Mouse (Mus musculus) lung, postnatal 36 days (tissue): ENCODE measurements around the gene Nptx2.

Experiments
- DNase-seq: peaks from one replicate; pipeline ENCODE4 v3.0.0; 2022; ENCODE audit warnings: mixed read lengths

Nptx2 gene

DNA sequence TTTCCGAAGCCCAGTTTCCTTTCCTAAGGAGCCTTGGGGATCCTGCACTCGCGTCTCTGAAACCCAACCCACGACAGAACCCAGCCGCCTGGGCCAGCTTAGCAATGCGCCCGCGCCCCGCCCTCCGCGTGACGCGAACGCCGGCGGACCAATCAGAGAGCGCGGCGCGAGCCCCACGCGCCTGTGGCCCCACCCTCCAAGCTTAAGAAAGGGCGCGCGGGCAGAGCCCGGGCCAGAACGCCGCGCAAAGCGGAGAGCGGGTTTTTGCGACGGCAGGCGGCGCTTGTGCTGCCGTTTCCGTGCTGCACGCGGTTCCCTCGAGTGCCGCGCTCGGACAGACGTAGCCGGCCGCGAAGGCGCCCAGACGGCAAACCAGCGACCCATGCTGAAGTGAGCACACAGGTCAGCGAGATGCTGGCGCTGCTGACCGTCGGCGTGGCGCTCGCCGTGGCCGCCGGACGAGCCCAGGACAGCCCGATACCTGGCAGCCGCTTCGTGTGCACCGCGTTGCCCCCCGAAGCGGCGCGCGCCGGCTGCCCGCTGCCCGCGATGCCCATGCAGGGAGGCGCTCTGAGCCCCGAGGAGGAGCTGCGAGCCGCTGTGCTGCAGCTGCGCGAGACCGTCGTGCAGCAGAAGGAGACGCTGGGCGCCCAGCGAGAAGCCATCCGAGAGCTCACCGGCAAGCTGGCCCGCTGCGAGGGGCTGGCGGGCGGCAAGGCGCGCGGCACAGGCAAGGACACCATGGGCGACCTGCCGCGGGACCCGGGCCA, at the start of gene Nptx2:
Gene Nptx2, plus strand, starts transcription at position 250 of the 770 bp plus-strand sequence.
- DNase-seq = peak; percentile 57

DNA sequence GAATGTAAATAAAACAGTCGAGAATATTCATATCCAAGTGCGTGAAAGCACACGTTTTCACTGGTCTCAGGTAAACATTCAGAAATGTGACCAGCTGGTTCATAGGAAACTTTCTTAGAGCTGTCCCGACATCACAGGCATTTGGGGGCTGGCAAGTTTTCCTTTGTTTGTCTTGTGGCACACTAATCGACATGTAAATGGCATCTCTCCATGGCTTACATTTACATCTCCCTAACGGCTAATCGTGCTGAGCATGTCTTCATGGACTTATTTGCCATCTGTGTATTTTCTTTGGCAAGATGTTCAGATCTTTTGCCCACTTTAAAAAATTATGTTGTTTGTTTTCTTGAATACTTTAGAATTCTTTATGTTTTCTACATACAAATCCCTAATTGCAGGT, 49.2 kb upstream of the Nptx2 start:
- DNase-seq = no peak

DNA sequence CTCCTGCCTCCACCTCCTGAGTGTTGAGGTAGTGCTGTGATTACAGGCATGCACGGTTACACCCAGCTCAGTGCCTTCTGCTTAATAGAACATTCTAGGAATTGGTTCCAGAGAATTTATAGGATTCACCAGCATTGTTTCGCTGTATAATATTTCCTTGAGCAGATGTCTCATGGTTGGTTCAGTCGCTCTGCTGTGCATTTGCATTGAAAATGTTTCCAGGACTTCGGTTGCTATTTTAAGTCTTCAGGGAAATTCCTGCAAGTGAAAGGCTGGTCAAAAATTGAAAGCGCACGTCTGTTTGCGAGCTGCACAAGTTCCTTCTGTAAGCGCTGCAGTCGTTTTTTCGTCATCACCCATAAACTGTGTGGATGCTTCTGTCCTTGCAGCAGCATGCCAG, 41.5 kb upstream of the Nptx2 start:
- no peak for DNase-seq

DNA sequence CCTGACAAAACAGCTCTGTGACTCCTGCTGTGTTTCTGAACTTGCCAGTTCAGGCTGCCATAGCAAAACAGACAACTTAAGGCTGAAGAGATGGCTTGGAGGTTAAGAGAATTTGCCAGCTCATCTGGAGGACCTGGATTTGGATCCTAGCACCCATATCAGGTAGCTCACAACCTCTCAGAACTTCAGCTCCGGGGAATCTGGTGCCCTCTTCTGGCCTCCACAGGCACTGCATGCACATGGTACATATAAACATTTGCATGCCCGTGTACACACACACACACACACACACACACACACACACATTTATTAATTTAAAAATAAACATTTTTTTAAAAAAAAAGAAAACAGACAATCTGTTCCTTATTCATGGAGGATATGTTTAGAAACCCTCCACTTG, 40.0 kb upstream of the Nptx2 start:
- DNase-seq = no peak

DNA sequence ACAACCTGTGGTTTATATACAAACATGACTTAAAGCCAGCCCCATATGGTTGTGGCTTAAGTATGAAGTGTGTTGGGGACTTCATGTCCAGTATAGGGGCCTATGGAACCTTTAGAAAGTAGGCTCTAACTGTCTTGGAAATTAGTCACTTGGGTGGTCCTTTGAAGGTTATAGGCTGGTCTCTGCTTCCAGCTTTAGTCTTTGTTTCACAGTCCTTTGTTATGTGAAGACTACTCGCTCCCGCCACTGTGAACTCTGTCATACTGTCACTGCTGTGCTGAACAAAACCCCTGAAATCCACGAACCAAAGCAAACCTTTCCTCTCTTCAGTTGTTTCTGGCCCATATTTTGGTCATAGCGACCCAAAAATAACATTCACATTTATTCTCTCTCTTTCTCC, 39.5 kb upstream of the Nptx2 start:
- DNase-seq = no peak

DNA sequence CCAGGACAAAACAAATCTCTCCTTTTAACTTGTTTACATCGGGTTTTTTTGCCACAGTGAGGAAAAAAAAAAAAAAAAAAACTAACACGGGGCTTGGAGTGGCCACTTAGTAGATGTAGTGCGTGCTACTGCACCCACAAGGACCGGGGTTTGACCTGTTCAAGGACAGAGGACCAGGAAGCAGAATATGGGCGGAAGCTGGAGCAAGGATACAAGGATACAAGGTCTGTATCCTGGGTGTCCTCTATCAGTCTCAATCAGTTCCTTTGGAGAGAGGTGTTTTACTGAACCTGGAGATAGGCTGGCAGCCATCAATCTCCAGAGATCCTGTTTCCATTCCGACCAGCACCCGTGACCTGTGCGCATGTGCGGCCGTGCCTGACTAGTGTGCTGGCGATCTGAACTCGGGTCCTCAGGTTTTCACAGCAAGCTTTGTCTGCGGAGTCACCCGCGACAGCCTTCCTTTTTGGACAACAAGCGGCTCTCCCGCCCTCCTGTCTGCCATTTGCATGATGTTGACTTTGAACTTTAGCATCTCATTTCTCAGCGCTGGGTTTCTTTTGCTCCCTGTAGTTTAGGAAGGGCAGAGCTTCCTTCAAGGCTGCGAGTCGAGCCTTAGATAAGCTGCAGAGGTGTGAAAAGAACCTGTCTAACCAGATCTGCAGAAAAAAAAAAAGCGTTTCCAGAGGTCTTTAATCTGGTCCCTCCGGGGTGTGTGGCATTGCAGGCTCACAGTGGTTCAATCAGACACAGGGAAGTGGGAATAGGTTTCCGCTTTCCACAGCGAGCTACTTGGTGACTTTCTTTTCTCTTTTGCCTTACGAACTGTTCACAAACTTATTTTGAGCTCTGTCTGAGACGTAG, 38.8 kb upstream of the Nptx2 start:
- DNase-seq = no peak

DNA sequence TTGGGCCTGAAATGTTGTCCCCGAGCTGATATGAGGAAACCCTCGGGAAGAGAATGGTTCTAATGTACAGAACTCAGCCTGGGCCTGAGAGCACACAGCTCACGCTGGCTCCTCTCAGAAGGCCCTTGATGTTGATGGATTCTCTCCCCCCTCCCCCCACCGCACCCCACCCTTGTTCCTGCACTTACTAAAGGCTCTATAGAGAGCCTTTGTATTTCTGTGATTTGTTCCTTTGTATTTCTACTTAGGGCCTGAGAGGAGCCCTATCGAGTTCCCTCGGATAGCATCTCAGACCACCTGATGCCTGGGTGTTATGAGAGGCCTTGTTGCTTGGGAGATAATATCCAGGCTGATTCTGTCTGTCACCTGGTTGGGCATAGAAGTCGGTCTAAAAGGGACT, 36.3 kb upstream of the Nptx2 start:
- DNase-seq = no peak

DNA sequence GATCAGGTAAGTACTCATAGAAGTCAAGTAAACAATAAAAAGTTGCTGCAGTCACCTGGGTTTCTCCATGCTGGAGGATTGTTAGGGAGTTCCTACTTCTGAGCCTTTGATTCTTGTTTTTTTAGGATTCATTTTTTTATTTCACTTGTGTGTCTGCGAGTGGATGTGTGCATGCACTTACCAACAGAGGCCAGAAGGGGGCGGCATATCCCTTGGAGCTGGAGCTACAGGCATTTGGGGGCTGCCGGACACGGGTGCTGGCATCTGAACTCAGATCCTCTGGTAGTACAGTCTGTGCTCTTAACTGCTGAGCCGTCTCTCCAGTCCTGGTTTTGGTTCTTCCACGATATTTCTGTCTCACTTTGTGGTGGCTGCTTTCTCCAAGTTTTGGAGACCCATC, 31.0 kb upstream of the Nptx2 start:
- no peak for DNase-seq

DNA sequence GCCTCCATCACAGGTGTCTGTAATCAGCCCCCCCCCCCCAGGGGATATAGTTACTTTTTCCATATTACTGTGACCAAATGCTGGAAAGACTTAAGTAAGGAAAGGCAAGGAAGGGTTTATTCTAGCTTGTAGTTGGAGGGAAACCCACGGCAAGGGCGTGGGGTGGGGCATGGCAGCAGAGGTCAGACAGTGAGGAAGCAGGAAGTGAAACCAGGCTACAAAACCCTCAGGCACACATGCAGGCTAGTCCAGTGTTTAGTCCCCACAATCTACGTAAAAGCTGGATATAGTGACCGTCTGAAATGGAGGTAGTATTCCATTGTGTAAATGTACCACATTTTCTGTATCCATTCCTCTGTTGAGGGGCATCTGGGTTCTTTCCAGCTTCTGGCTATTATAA, 30.5 kb upstream of the Nptx2 start:
- DNase-seq = no peak

DNA sequence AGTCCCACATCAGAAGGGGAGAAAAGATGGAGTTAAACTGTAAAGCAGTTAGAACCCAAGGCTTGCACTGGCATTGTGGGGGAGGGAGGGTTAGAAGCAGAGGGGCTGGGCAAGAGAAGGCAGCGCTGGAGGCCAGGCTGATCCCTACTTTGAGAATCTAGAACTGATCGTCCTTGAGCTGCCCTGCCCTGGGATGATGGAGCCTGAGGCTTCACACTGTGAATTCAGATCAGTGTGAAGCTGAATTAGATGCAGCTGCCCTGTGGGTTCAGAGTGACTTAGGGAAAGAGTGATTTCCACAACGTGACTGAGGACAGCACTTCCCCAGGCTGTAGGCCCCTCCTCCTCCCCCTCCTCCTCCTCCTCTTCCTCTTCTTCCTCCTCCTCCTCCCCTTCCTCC, 25.6 kb upstream of the Nptx2 start:
- DNase-seq = no peak

DNA sequence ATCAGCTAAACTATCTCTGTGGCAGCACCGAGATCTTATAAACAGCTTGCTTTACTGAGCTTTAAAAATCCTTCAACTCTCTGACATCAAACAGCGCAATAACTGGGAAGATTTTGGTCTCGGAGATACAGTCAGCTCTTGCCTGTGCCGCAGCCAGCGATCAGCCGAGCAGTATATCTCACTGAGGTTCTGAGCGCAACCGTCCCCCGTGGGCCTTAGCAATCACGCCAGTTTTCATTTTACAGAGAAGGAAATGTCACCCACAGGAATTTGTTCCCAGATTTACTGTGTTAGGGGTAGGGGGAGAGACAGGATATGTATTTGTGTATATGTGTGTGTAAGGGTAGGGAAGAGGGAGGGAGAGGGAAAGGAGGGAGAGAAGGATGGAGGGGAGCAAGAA, 20.9 kb upstream of the Nptx2 start:
- no peak for DNase-seq

DNA sequence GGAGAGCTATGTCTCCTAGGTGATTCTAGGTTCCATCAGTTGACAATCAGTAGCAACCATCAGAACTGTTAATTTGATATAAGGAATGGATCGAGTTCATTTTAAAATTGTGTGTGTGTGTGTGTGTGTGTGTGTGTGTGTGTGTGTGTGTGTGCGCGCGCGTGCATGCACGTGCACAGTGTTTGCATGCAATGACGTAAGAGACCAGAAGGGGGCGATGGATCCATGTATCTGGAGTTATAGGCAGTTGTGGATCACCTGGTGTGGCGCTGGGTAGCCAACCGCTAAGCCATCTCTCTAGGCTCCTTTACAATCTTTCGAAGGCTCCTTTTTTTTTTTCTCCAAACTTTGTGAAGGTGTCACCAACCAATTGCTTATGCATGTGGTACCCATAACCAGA, 16.6 kb upstream of the Nptx2 start:
- no peak for DNase-seq

DNA sequence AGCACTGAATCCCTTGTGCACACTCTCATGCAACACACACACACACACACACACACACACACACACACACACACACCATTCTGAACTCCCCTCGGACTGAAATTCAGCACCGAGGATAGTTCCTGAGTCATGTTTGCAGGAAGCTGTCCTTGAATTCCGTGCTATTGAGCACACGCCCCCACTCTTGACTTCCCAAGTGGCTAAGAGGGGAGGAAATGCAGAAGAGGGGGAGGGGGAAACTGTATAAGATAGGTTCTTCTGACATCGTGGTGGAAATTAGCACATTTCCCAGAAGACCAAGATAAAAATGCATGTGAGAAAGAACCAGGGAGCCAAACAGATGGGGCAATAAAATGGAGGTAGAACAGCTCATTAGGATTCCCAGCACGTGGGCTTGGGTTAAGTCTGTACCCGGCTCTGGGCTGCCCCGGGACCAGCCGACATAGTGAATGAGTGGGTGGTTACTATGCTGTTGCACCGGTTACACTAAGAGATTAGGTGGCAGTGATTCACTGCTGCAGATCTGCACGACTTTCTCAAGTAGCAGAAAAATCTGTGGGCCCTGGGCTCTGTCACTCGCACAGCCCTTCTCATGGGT, 2.9 kb upstream of the Nptx2 start:
- no peak for DNase-seq

DNA sequence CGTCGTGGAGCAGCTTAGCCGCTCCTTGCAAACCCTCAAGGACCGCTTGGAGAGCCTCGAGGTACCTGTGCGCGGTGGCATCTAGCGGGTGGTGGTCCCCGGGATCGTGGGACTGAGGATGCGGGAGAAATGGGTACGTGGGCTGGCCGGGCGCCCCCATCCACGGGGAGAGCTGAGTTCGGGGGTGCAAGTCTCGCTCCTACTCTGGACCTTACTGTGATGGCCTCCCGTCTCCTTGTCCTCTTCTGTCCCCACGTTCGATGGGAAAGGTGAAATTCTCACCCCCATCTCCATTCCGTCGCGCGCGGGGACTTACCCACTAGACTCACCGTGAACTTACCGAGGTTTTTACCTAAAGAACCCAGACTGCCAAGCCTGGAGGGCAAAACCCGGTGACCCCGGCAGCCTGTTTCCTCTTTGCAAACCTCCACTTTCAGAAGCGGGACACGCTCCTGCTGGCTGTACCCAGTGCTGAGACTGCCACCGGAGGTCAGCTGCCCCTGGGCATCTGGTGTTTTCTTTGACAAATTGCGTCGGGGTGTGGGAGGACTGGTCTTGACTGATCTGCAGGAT, 807 bp downstream of the Nptx2 start:
- no peak for DNase-seq

DNA sequence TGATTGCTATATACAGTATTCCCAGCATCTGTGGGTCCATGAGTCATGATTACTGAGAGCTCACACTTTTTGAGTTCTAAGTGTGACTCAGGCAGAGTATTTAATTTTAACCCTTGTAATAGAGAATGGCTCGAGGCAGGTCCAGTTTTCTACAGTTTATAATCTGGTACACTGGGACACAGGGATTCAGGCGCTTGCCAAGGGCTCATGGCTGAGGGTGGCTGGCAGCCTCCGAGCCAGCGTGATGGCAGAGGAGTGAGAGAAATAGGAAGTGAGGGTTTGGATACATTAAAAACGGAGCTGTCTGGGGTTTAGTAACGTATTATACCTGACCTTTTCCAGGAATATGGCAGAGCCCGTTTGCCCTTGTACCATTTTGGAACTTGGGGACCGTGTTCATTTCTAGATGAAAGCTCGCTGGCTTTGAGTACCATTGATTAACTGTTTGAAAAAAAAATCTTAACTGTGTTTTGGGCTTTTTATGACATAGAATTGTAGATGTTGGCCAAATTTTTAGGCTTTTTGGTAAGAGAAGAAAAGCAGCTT, 1.7 kb downstream of the Nptx2 start:
- DNase-seq = no peak

DNA sequence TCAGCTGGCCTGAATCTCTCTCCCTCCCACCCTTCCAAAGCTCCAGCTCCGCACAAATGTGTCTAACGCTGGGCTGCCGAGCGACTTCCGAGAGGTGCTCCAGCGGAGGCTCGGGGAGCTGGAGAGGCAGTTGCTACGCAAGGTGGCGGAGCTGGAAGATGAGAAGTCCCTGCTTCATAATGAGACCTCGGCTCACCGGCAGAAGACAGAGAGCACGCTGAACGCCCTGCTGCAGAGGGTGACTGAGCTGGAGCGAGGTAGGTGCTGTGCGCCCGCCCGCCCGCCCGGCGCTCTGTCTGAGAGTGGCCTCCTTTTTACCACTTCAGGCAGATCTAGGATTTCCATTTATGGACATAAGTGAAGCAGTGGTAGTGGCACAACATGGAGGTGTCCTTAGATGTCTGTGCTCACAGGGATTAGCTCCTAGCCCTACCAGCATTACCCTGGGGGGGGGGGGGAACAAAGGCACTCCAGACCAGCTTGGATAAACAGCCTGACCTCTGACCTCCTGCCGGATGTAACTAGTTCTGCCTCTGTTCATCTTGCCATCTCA, 2.5 kb downstream of the Nptx2 start:
- no peak for DNase-seq

DNA sequence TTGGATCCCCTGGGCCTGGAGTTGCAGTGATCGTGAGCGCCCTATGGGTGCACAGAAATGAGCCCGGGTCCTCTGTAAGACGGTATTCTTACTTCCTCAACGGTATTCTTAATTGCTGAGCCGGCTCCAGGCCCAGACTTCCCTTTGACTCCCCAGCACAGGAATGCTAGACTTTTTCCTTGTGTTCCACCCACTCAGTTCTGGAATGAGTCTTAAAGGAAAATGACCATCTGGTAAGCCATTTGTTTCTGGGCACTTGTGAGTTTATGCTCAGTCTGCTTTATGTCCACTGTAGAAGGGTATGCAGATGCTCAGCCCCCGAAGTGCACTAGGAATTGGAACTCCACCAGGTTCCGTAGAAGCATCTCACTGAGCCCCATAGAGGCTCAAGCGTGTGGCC, 4.3 kb downstream of the Nptx2 start:
- DNase-seq = no peak

DNA sequence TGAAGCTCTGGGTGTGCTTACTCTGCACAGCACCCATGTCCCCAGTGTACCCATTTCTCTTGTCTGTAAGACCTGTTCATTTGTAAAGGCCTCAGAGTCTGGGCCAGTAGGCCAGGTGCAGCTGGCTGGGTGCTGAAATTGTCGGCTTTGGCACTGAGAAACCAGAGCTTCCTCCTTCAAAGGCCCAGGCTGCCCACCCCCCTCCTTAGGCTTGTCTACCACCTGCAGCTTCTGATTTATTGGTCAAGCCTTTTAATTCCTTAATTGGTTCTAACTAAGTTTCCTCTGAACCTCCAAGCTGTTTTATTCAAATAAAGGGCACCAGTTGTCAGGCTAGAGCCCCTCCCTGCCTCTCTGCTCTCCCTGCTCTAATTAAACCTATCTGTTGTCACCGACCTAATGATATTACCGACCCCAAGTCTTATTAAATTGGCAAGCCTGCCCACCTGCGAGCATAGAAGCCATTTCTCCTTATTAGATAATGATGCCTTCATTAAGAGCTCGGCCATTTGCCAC, 5.0 kb downstream of the Nptx2 start:
- DNase-seq = no peak

DNA sequence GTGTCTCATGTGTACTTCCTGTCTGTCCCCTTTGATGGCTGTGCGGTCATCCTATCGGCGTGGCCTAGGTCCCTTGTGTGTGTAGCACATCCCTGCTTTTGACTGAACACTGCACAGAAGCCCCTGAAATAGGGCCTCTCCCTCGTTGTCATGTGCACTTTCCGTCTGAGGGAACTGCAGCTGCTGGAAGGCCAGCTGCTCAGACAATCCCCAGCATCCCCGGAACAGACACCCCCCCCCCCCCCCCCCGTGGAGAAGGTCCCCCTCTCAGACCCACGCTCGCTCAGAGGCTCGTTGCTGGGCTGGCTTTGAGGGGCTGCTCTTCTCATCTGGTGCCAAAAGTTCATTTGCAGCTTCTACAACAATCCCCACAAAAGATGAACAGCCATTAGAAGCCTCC, 11.0 kb downstream of the Nptx2 start:
- DNase-seq = no peak

DNA sequence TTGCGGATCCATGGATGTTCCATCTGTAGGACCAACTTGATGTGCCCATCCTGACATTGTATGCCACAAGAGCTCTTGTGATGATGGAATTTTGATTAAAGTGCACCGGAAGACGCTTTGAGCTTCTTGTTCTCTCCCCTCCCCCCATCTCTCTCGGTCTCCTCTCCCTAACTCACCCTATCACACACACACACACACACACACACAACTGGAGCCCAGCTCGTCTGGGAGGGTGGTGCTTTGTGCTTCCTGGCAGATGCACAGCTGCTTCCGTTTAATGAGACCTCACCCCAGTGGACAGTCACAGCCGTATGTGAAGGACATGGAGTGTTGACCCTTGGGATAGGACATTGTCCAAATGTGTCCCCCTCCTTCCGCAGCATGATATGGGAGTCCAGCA, 11.7 kb downstream of the Nptx2 start:
- no peak for DNase-seq

DNA sequence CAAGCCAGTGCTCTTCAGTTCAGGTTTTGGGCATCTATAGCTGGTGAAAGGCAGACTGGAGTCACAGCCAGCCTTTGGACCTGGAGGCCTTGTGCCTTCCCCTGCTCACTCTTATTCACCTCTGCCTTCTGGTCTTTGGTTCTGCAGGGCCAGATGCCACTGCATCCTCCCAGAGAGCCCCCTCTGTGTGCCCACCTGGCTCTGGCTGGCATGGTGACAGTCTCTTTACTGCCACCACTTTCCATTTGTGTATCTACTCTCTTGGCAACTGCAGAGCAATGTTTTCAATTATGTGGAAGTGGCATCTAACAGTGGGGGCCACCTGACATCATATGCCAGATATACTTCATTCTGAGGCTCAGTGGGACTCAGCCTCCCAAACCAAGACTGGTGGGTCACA, 12.8 kb downstream of the Nptx2 start:
- no peak for DNase-seq

DNA sequence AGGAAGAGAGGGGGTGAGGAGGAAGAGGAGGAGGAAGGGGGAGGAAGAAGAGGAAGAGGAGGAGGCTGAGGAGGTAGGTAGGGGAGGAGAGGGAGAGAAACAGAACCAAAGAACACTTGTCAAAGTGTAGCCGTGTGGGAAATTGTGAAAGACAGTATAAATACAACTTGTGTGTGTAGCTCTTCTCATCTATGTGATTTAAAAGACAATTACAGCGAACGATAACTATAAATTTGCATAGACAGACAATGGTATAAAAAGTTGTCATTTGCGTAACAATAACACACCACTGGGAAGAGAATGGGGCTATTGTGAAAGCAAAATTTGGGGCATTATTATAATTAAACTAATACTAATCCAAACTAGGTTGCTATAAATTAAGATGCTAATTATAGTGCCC, 20.0 kb downstream of the Nptx2 start:
- no peak for DNase-seq

DNA sequence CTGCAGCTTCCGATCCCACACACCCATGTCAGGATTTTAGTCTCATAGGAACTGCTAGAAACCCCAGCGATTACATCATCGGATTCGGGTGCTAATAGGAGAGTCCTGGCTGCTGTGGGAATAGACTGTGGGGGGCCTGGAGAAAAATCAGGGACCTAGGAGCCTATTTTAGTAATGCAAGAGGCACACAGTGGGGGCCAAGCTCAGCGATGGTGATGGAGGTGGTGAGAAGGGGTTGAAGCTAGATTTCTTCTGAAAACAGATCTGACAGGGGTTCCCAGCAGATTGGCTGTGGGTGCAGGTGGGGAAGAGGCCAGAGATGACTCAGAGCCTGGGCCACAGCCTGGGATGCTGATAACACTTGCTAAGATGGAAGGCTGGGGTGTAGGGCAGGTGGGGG, 39.4 kb downstream of the Nptx2 start:
- DNase-seq = no peak
